Mouse (Mus musculus): ENCODE measurements around the gene Strn4. TPM values are rescaled to one million over a fixed set of nuclear protein-coding genes. Genes with fewer than 3 reads are reported as not detected.

Strn4 gene
- total and polyA plus RNA-seq, 3 experiments = 46.0 to 74.5 (median 63.5) TPM

DNA sequence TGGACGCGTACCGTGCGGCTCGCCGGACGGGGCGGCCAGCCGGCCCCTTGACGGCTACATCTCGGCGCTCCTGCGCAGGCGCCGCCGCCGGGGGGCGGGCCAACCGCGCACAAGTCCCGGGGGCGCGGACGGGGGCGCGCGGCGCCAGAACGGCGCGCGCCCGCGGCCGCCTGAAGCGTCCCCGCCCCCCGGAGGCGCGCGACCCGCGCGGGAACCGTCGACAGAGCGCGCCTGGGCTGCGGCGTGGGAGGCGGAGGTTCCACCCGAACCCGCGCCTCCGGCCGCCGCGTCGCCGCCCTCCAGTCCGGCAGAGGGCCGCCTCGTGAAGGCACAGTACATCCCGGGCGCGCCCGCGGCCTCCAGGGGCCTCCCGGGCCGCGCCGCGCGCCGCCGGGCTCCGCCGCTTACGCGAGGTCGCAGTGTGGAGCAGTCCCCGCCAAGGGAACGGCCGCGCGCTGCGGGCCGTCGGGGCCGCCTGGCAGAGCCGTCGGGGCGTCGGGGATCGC lies 69.6 kb downstream of the Strn4 start (continued):
- no peak for TF ChIP-seq MYC (IDR thresholded peaks at IDR 0.05; ENCODE audit: low read depth, low read length)
- no peak for TF ChIP-seq ETS1 (conservative IDR thresholded peaks at IDR 0.05; ENCODE audit: low read depth, low read length)
- TF ChIP-seq MAFK (IDR thresholded peaks at IDR 0.05; ENCODE audit: insufficient replicate concordance, low read length) = no peak
- TF ChIP-seq JUND (conservative IDR thresholded peaks at IDR 0.05; ENCODE audit: low read depth, low read length) = no peak
- TF ChIP-seq PAX5 (IDR thresholded peaks at IDR 0.05; ENCODE audit: low read length) = no peak

DNA sequence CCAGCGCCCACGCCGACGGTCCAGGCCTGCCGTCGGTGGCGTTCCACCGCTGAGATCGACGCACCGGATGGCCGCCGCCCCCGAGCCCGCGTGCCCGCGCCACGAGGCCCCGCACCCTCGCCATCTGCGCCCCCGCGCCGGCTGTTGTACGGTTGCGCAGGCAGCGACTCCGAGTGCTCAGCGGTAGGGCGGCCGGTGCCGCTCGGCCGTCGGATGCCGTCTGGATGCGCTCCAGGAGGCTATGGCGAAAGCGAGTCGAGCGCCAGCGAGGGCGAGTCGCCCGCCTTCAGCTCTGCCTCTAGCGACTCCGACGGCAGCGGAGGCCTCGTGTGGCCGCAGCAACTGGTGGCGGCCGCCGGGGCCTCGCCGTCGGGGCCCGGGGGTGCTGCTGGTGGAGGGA lies 70.2 kb downstream of the Strn4 start:
- 0 out of 4 replicates have a peak, but pooled peaks cover 0 to 4% of the 10 kb centered on the region in 2 experiments for H3K4me1 ChIP-seq (ENCODE audit: control insufficient read depth in 1 of 2, insufficient read depth in 2 of 2)
- DNase-seq (ENCODE audit: extremely low read depth) = no peak
- H3K79me2 ChIP-seq (replicated peaks; ENCODE audit: control insufficient read depth, extremely low read depth, insufficient read depth, poor library complexity, severe bottlenecking) = no peaks in the 10 kb centered on the region
- H3K9ac ChIP-seq (ENCODE audit: insufficient read depth, low read depth) = no peak overlapping the region
- in situ Hi-C loops (cut with MboI; ENCODE audit: low pct_ligation_motif_present, low pct_unique_long_range_greater_than_20kb, low sequenced_read_pairs) (no loop called here), dilution Hi-C loops (cut with MboI; ENCODE audit: extremely low pct_ligation_motif_present, extremely low pct_unique_long_range_greater_than_20kb, low sequenced_read_pairs) (no loop called here)
- H3K9me3 ChIP-seq (replicated peaks; ENCODE audit: low read length) = peaks cover 23% of the 10 kb centered on the region
- TF ChIP-seq RCOR1 (conservative IDR thresholded peaks at IDR 0.05; ENCODE audit: low read depth, low read length) = no peak
- no peak for TF ChIP-seq PAX5 (IDR thresholded peaks at IDR 0.05; ENCODE audit: low read length)
- no peak for TF ChIP-seq MXI1 (IDR thresholded peaks at IDR 0.05; ENCODE audit: low read depth, low read length)
- no peak for TF ChIP-seq JUN (IDR thresholded peaks at IDR 0.05; ENCODE audit: insufficient read depth, low read depth, low read length)
- no peak for TF ChIP-seq NRF1 (IDR thresholded peaks at IDR 0.05; ENCODE audit: low read depth, low read length)
- TF ChIP-seq MYC (IDR thresholded peaks at IDR 0.05; ENCODE audit: low read depth, low read length) = no peak
- no peak for TF ChIP-seq ZKSCAN1 (IDR thresholded peaks at IDR 0.05; ENCODE audit: borderline replicate concordance, low read depth, low read length)
- no peak for TF ChIP-seq POLR2AphosphoS2 (IDR thresholded peaks at IDR 0.05; ENCODE audit: low read depth, low read length)
- TF ChIP-seq KAT2A (IDR thresholded peaks at IDR 0.05; ENCODE audit: insufficient replicate concordance, low read length) = no peak
- no peak for TF ChIP-seq RAD21 (IDR thresholded peaks at IDR 0.05; ENCODE audit: low read depth, low read length)
- TF ChIP-seq CTCF (conservative IDR thresholded peaks at IDR 0.05 in 1 of 2, IDR thresholded peaks at IDR 0.05 in 1 of 2; ENCODE audit: low read depth in 2 of 2, low read length in 2 of 2) = no peak
- no peak for TF ChIP-seq POLR2A (IDR thresholded peaks at IDR 0.05; ENCODE audit: low read depth, low read length)
- no peak for TF ChIP-seq TCF12 (IDR thresholded peaks at IDR 0.05; ENCODE audit: low read depth, low read length)
- TF ChIP-seq EP300 (IDR thresholded peaks at IDR 0.05; ENCODE audit: low read length) = no peak
- TF ChIP-seq ELF1 (IDR thresholded peaks at IDR 0.05; ENCODE audit: low read depth, low read length) = no peak
- no peak for TF ChIP-seq UBTF (IDR thresholded peaks at IDR 0.05; ENCODE audit: low read depth, low read length)
- TF ChIP-seq E2F4 (IDR thresholded peaks at IDR 0.05; ENCODE audit: insufficient replicate concordance, low read depth, low read length) = no peak
- H3K27ac ChIP-seq (ENCODE audit: insufficient read depth, low read depth) = no peak overlapping the region
- no peak overlapping the region for H3K4me2 ChIP-seq (ENCODE audit: insufficient read depth, low read depth, poor library complexity, severe bottlenecking)
- H3K36me3 ChIP-seq (replicated peaks in 1 of 2; ENCODE audit: control insufficient read depth in 1 of 2, insufficient read depth in 1 of 2, low read length in 1 of 2) = peaks cover 12 to 66% of the 10 kb centered on the region in 2 experiments
- H3K27me3 ChIP-seq (replicated peaks) = no peaks in the 10 kb centered on the region
- no peak overlapping the region for H3K4me3 ChIP-seq (replicated peaks in 1 of 3; ENCODE audit: low read depth in 2 of 3, low read length in 2 of 3, poor library complexity in 1 of 3)

Other genes with a start within 250 kb of the Strn4 start
- gene Arhgap35, start 200.9 kb upstream of the Strn4 start, total RNA-seq (2012; rRNA removed) = 5.2 and 5.3 TPM in 2 replicates
- gene Arhgap35, start 200.9 kb upstream of the Strn4 start, total RNA-seq (2014; rRNA removed) = 2.7 and 3.0 TPM in 2 replicates
- 6.0 and 7.2 TPM in 2 replicates for gene Arhgap35, start 200.9 kb upstream of the Strn4 start, polyA plus RNA-seq (2012; ENCODE audit: insufficient read length, low read depth)
- not detected in 2 replicates for gene Ceacam15, start 140.2 kb upstream of the Strn4 start, total RNA-seq (2012; rRNA removed)
- not detected in 2 replicates for gene Ceacam15, start 140.2 kb upstream of the Strn4 start, total RNA-seq (2014; rRNA removed)
- not detected in 2 replicates for gene Ceacam15, start 140.2 kb upstream of the Strn4 start, polyA plus RNA-seq (2012; ENCODE audit: insufficient read length, low read depth)
- gene Ceacam9, start 94.0 kb upstream of the Strn4 start, total RNA-seq (2012; rRNA removed) = not detected in 2 replicates
- not detected in 2 replicates for gene Ceacam9, start 94.0 kb upstream of the Strn4 start, total RNA-seq (2014; rRNA removed)
- 0.21 TPM in 1 of 2 replicates, not detected in the other for gene Ceacam9, start 94.0 kb upstream of the Strn4 start, polyA plus RNA-seq (2012; ENCODE audit: insufficient read length, low read depth)
- gene Ap2s1, start 77.5 kb upstream of the Strn4 start, total RNA-seq (2012; rRNA removed) = 232 and 234 TPM in 2 replicates
- 202 and 213 TPM in 2 replicates for gene Ap2s1, start 77.5 kb upstream of the Strn4 start, total RNA-seq (2014; rRNA removed)
- gene Ap2s1, start 77.5 kb upstream of the Strn4 start, polyA plus RNA-seq (2012; ENCODE audit: insufficient read length, low read depth) = 167 and 180 TPM in 2 replicates
- 147 and 174 TPM in 2 replicates for gene Slc1a5, start 34.5 kb upstream of the Strn4 start, total RNA-seq (2012; rRNA removed)
- 115 TPM in 2 replicates for gene Slc1a5, start 34.5 kb upstream of the Strn4 start, total RNA-seq (2014; rRNA removed)
- gene Slc1a5, start 34.5 kb upstream of the Strn4 start, polyA plus RNA-seq (2012; ENCODE audit: insufficient read length, low read depth) = 191 and 245 TPM in 2 replicates
- 19.6 and 20.3 TPM in 2 replicates for gene Fkrp, start 843 bp downstream of the Strn4 start, total RNA-seq (2012; rRNA removed)
- 13.0 and 16.5 TPM in 2 replicates for gene Fkrp, start 843 bp downstream of the Strn4 start, total RNA-seq (2014; rRNA removed)
- gene Fkrp, start 843 bp downstream of the Strn4 start, polyA plus RNA-seq (2012; ENCODE audit: insufficient read length, low read depth) = 19.6 and 23.4 TPM in 2 replicates
- 18.0 and 18.7 TPM in 2 replicates for gene Prkd2, start 27.0 kb downstream of the Strn4 start, total RNA-seq (2012; rRNA removed)
- 8.6 and 9.8 TPM in 2 replicates for gene Prkd2, start 27.0 kb downstream of the Strn4 start, total RNA-seq (2014; rRNA removed)
- 32.2 and 39.0 TPM in 2 replicates for gene Prkd2, start 27.0 kb downstream of the Strn4 start, polyA plus RNA-seq (2012; ENCODE audit: insufficient read length, low read depth)
- 2.9 and 3.5 TPM in 2 replicates for gene Dact3, start 59.4 kb downstream of the Strn4 start, total RNA-seq (2012; rRNA removed)
- gene Dact3, start 59.4 kb downstream of the Strn4 start, total RNA-seq (2014; rRNA removed) = 4.0 and 5.1 TPM in 2 replicates
- 9.2 and 12.0 TPM in 2 replicates for gene Dact3, start 59.4 kb downstream of the Strn4 start, polyA plus RNA-seq (2012; ENCODE audit: insufficient read length, low read depth)
- gene Gng8, start 75.9 kb downstream of the Strn4 start, total RNA-seq (2012; rRNA removed) = 0.25 TPM in 1 of 2 replicates, not detected in the other
- gene Gng8, start 75.9 kb downstream of the Strn4 start, total RNA-seq (2014; rRNA removed) = not detected in 2 replicates
- gene Gng8, start 75.9 kb downstream of the Strn4 start, polyA plus RNA-seq (2012; ENCODE audit: insufficient read length, low read depth) = 2.4 and 2.5 TPM in 2 replicates
- gene Ptgir, start 90.6 kb downstream of the Strn4 start, total RNA-seq (2012; rRNA removed) = 7.0 and 7.5 TPM in 2 replicates
- gene Ptgir, start 90.6 kb downstream of the Strn4 start, total RNA-seq (2014; rRNA removed) = 2.7 and 3.8 TPM in 2 replicates
- 31.1 and 33.3 TPM in 2 replicates for gene Ptgir, start 90.6 kb downstream of the Strn4 start, polyA plus RNA-seq (2012; ENCODE audit: insufficient read length, low read depth)
- 312 and 326 TPM in 2 replicates for gene Calm3, start 108.2 kb downstream of the Strn4 start, total RNA-seq (2012; rRNA removed)
- 277 and 294 TPM in 2 replicates for gene Calm3, start 108.2 kb downstream of the Strn4 start, total RNA-seq (2014; rRNA removed)
- 623 and 775 TPM in 2 replicates for gene Calm3, start 108.2 kb downstream of the Strn4 start, polyA plus RNA-seq (2012; ENCODE audit: insufficient read length, low read depth)
- gene Pnmal2, start 128.8 kb downstream of the Strn4 start, total RNA-seq (2012; rRNA removed) = 0.21 and 0.38 TPM in 2 replicates
- gene Pnmal2, start 128.8 kb downstream of the Strn4 start, total RNA-seq (2014; rRNA removed) = not detected in 2 replicates
- 0.09 TPM in 1 of 2 replicates, not detected in the other for gene Pnmal2, start 128.8 kb downstream of the Strn4 start, polyA plus RNA-seq (2012; ENCODE audit: insufficient read length, low read depth)
- gene Pnmal1, start 143.8 kb downstream of the Strn4 start, total RNA-seq (2012; rRNA removed) = 0.13 TPM in 2 replicates
- not detected in 2 replicates for gene Pnmal1, start 143.8 kb downstream of the Strn4 start, total RNA-seq (2014; rRNA removed)
- gene Pnmal1, start 143.8 kb downstream of the Strn4 start, polyA plus RNA-seq (2012; ENCODE audit: insufficient read length, low read depth) = 0.07 and 0.08 TPM in 2 replicates
- 0.25 and 0.47 TPM in 2 replicates for gene Gm42372, start 167.2 kb downstream of the Strn4 start, total RNA-seq (2012; rRNA removed)
- gene Gm42372, start 167.2 kb downstream of the Strn4 start, total RNA-seq (2014; rRNA removed) = 0.15 and 0.16 TPM in 2 replicates
- gene Gm42372, start 167.2 kb downstream of the Strn4 start, polyA plus RNA-seq (2012; ENCODE audit: insufficient read length, low read depth) = 0.61 and 0.90 TPM in 2 replicates
- 0.04 TPM in 1 of 2 replicates, not detected in the other for gene Ccdc8, start 176.8 kb downstream of the Strn4 start, total RNA-seq (2012; rRNA removed)
- gene Ccdc8, start 176.8 kb downstream of the Strn4 start, total RNA-seq (2014; rRNA removed) = not detected in 2 replicates
- 0.14 and 0.16 TPM in 2 replicates for gene Ccdc8, start 176.8 kb downstream of the Strn4 start, polyA plus RNA-seq (2012; ENCODE audit: insufficient read length, low read depth)
- gene Ppp5c, start 212.0 kb downstream of the Strn4 start, total RNA-seq (2012; rRNA removed) = 128 and 130 TPM in 2 replicates
- gene Ppp5c, start 212.0 kb downstream of the Strn4 start, total RNA-seq (2014; rRNA removed) = 117 and 125 TPM in 2 replicates
- 223 and 249 TPM in 2 replicates for gene Ppp5c, start 212.0 kb downstream of the Strn4 start, polyA plus RNA-seq (2012; ENCODE audit: insufficient read length, low read depth)
- under 0.01 and 0.08 TPM in 2 replicates for gene Hif3a, start 246.5 kb downstream of the Strn4 start, total RNA-seq (2012; rRNA removed)
- 0.03 and 0.05 TPM in 2 replicates for gene Hif3a, start 246.5 kb downstream of the Strn4 start, total RNA-seq (2014; rRNA removed)
- 0.49 and 0.52 TPM in 2 replicates for gene Hif3a, start 246.5 kb downstream of the Strn4 start, polyA plus RNA-seq (2012; ENCODE audit: insufficient read length, low read depth)

All from CH12.LX (cell line).